In the genomic region with DNA sequence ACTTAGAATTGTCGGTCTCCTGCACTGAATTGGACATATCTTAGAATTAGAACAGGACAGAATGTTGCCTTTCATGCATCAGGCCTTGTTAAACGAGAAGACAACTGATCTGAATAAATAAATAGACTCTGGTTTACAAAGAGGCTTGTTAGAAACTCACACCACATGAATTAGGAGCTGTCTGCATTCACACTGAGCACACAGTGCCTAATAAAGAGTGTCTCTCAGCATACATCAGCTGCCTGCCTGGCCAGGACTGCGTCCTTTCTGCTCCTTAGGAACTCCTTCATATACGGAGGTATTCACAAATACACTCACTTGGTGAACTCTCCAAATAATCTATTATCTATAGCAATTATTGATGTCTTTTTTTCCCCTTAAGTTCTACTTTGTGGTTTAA, we compare ENCODE assay signal across 18 mouse cellular contexts.
DNase-seq lines count a peak whose midpoint lies in the region; ATAC-seq and TF ChIP-seq lines count a peak whose summit lies in the region.
"Had no signal": no experiment of that assay in that cellular context is flagged by ENCODE, and none has a peak within 500 bp of the region (broad histone marks: within the 10 kb centered on the region; RNA-seq: fewer than 3 reads in every experiment).

No protein-coding gene starts in this region.

- H3K4me1 ChIP-seq in forebrain, embryonic 15.5 days = no peaks in the 10 kb centered on the region
- H3K4me1 ChIP-seq in forebrain, postnatal 0 days (ENCODE audit: insufficient read depth) = no peaks in the 10 kb centered on the region
- H3K4me1 ChIP-seq in hindbrain, postnatal 0 days (ENCODE audit: insufficient read depth, low read length) = no peaks in the 10 kb centered on the region
- no peaks in the 10 kb centered on the region for H3K4me1 ChIP-seq in hindbrain, embryonic 11.5 days (replicated peaks; ENCODE audit: control insufficient read depth, insufficient read depth, low read length)
- H3K4me1 ChIP-seq in neural tube, embryonic 13.5 days (replicated peaks) = peaks cover 15% of the 10 kb centered on the region; the same call in 1 of the 2 replicates
- H3K4me1 ChIP-seq: heart, embryonic 15.5 days; hindbrain, embryonic 15.5 days had no signal

- WGBS in forebrain, embryonic 15.5 days = 27% methylated on average over 4 of the region's 4 CpGs
- WGBS in forebrain, postnatal 0 days = 21% methylated on average over 4 of the region's 4 CpGs
- 34% methylated on average over 4 of the region's 4 CpGs for WGBS in hindbrain, postnatal 0 days
- WGBS in hindbrain, embryonic 11.5 days = 69% methylated on average over 4 of the region's 4 CpGs
- WGBS in neural tube, embryonic 13.5 days = 35% methylated on average over 4 of the region's 4 CpGs

- DNase-seq in forebrain, postnatal 0 days = no peak
- DNase-seq in hindbrain, postnatal 0 days (ENCODE audit: low spot score) = peak; percentile 25
- no peak for DNase-seq in hindbrain, embryonic 11.5 days (ENCODE audit: low spot score)
- no peak for DNase-seq in neural tube, embryonic 10.5 days (ENCODE audit: extremely low spot score, low spot score)
- DNase-seq in right cerebral cortex, postnatal 14 days = no peak
- DNase-seq: adrenal gland, postnatal 10 days; cerebellum, adult 18-20 months; cerebellum, adult 9-11 months; cerebellum, postnatal 36 days; gastrocnemius, postnatal 14 days; heart, adult 2 months; heart, postnatal 14 days had no signal

- H3K4me3 ChIP-seq in forebrain, embryonic 15.5 days = no peak overlapping the region
- no peak overlapping the region for H3K4me3 ChIP-seq in forebrain, postnatal 0 days (ENCODE audit: low read depth, low read length)
- no peak overlapping the region for H3K4me3 ChIP-seq in hindbrain, postnatal 0 days (ENCODE audit: low read length)
- H3K4me3 ChIP-seq in hindbrain, embryonic 11.5 days (ENCODE audit: low read depth, low read length) = no peak overlapping the region
- H3K4me3 ChIP-seq in neural tube, embryonic 13.5 days = no peak overlapping the region
- H3K4me3 ChIP-seq: embryonic facial prominence, embryonic 13.5 days; heart, adult 2 months; heart, embryonic 15.5 days; hindbrain, embryonic 15.5 days had no signal

- no peak for TF ChIP-seq CTCF in forebrain, postnatal 0 days (IDR thresholded peaks at IDR 0.05; ENCODE audit: low read depth)
- no peak for TF ChIP-seq CTCF in hindbrain, postnatal 0 days (IDR thresholded peaks at IDR 0.05; ENCODE audit: low read depth)

- no peak overlapping the region for H3K9ac ChIP-seq in forebrain, embryonic 15.5 days (replicated peaks)
- no peak overlapping the region for H3K9ac ChIP-seq in forebrain, postnatal 0 days
- H3K9ac ChIP-seq in hindbrain, postnatal 0 days (replicated peaks; ENCODE audit: low read length) = no peak overlapping the region
- no peak overlapping the region for H3K9ac ChIP-seq in hindbrain, embryonic 11.5 days (ENCODE audit: low read depth, low read length)
- H3K9ac ChIP-seq in neural tube, embryonic 13.5 days = no peak overlapping the region
- H3K9ac ChIP-seq: embryonic facial prominence, embryonic 13.5 days; heart, embryonic 15.5 days; hindbrain, embryonic 15.5 days had no signal

- H3K4me2 ChIP-seq in forebrain, embryonic 15.5 days (replicated peaks) = no peak overlapping the region
- no peak overlapping the region for H3K4me2 ChIP-seq in forebrain, postnatal 0 days (ENCODE audit: low read depth)
- H3K4me2 ChIP-seq in hindbrain, postnatal 0 days (ENCODE audit: low read depth, low read length) = no peak overlapping the region
- H3K4me2 ChIP-seq in hindbrain, embryonic 11.5 days (replicated peaks; ENCODE audit: low read depth, low read length) = no peak overlapping the region
- H3K4me2 ChIP-seq in neural tube, embryonic 13.5 days = no peak overlapping the region
- H3K4me2 ChIP-seq: embryonic facial prominence, embryonic 13.5 days; heart, embryonic 11.5 days; heart, embryonic 15.5 days; hindbrain, embryonic 15.5 days had no signal

- no peaks in the 10 kb centered on the region for H3K27me3 ChIP-seq in forebrain, embryonic 15.5 days
- H3K27me3 ChIP-seq in forebrain, postnatal 0 days (ENCODE audit: insufficient read depth, low read length) = no peaks in the 10 kb centered on the region
- no peaks in the 10 kb centered on the region for H3K27me3 ChIP-seq in hindbrain, postnatal 0 days (ENCODE audit: insufficient read depth, low read length)
- no peaks in the 10 kb centered on the region for H3K27me3 ChIP-seq in hindbrain, embryonic 11.5 days (ENCODE audit: control insufficient read depth, insufficient read depth, low read length)
- H3K27me3 ChIP-seq in neural tube, embryonic 13.5 days = no peaks in the 10 kb centered on the region
- H3K27me3 ChIP-seq: embryonic facial prominence, embryonic 13.5 days; heart, embryonic 15.5 days; hindbrain, embryonic 15.5 days had no signal

- ATAC-seq in forebrain, embryonic 15.5 days (replicated peaks) = 0 out of 2 replicates have a peak, but pooled peaks have one; percentile 41
- no peak for ATAC-seq in forebrain, postnatal 0 days
- peak; percentile 51 for ATAC-seq in hindbrain, postnatal 0 days
- ATAC-seq in hindbrain, embryonic 11.5 days (ENCODE audit: low FRiP score) = no peak
- ATAC-seq in neural tube, embryonic 13.5 days (ENCODE audit: low read depth) = peak; percentile 58; the same call in 1 of the 2 replicates

- no peaks in the 10 kb centered on the region for H3K9me3 ChIP-seq in forebrain, embryonic 15.5 days
- no peaks in the 10 kb centered on the region for H3K9me3 ChIP-seq in forebrain, postnatal 0 days (ENCODE audit: low read length)
- no peaks in the 10 kb centered on the region for H3K9me3 ChIP-seq in hindbrain, postnatal 0 days (ENCODE audit: low read length)
- no peaks in the 10 kb centered on the region for H3K9me3 ChIP-seq in hindbrain, embryonic 11.5 days (ENCODE audit: control insufficient read depth, low read length)
- no peaks in the 10 kb centered on the region for H3K9me3 ChIP-seq in neural tube, embryonic 13.5 days
- H3K9me3 ChIP-seq: embryonic facial prominence, embryonic 13.5 days; heart, embryonic 15.5 days; hindbrain, embryonic 15.5 days had no signal

- no peaks in the 10 kb centered on the region for H3K36me3 ChIP-seq in forebrain, embryonic 15.5 days
- H3K36me3 ChIP-seq in forebrain, postnatal 0 days (ENCODE audit: insufficient read depth) = no peaks in the 10 kb centered on the region
- no peaks in the 10 kb centered on the region for H3K36me3 ChIP-seq in hindbrain, postnatal 0 days (ENCODE audit: insufficient read depth, low read length)
- no peaks in the 10 kb centered on the region for H3K36me3 ChIP-seq in hindbrain, embryonic 11.5 days (ENCODE audit: control insufficient read depth, insufficient read depth, low read length)
- H3K36me3 ChIP-seq in neural tube, embryonic 13.5 days = no peaks in the 10 kb centered on the region
- H3K36me3 ChIP-seq: embryonic facial prominence, embryonic 13.5 days; heart, embryonic 15.5 days; hindbrain, embryonic 15.5 days had no signal

- no peak overlapping the region for H3K27ac ChIP-seq in forebrain, embryonic 15.5 days (replicated peaks)
- no peak overlapping the region for H3K27ac ChIP-seq in forebrain, postnatal 0 days (ENCODE audit: low read depth, low read length)
- H3K27ac ChIP-seq in hindbrain, postnatal 0 days = peak overlapping the region; percentile 11; the same call in 1 of the 2 replicates
- H3K27ac ChIP-seq in hindbrain, embryonic 11.5 days (ENCODE audit: low read depth, low read length) = no peak overlapping the region
- H3K27ac ChIP-seq in neural tube, embryonic 13.5 days (replicated peaks) = no peak overlapping the region
- H3K27ac ChIP-seq: embryonic facial prominence, embryonic 13.5 days; heart, adult 2 months; heart, embryonic 15.5 days; hindbrain, embryonic 15.5 days had no signal

Comparison
In these comparisons a context has a peak if more than half of its experiments do, and no peak if none do; other contexts are left out.
1. ATAC-seq: peak in forebrain, embryonic 15.5 days (single experiment), hindbrain, postnatal 0 days (single experiment) and neural tube, embryonic 13.5 days (single experiment); none in forebrain, postnatal 0 days (single experiment) and hindbrain, embryonic 11.5 days (single experiment).